Mouse (Mus musculus): ENCODE measurements around the gene Gm49378.

Gm49378 gene

DNA sequence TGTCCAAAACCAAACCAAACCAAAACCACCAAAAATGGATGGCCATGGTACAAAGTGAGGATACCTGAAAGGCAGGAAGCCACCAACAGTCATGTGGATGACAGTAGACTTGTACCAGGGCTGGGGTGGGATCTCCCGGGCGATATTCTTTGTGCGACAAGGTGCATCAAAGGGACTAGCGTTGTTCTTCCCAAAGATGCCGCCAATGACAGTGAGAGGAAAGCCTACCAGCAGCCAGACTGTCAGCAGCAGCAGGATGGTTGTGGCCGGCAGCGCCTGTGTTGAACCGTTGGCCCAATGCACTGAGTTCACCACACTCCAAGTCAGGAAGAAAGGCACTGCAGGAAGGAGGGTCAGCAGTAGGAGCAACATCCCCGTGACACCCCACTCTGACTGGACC lies at the start of gene Gm49378:
TSS of gene Gm49378 (minus strand) at position 101 of the 400 bp plus-strand sequence.
- no peak for DNase-seq (ENCODE audit: inconsistent ontology term)

DNA sequence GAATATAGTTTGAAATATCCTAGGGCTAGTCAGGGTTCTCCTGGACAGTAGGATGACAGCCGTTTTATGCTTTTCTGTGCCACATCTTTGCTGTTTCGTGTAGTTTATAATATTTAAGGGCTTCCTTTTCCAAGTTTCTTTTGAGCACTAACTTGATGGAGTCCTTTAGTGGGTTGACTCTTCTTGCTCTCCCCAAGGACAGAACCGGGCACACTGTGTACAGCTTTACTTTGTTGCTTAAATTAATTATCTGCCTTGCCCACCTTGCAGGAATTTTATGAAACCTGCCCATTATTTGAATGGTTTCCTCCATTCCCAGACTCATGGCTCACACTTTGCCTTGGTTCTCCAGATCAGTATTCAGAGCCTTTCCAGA lies 44.4 kb upstream of the Gm49378 start:
- DNase-seq (ENCODE audit: inconsistent ontology term): no peak

DNA sequence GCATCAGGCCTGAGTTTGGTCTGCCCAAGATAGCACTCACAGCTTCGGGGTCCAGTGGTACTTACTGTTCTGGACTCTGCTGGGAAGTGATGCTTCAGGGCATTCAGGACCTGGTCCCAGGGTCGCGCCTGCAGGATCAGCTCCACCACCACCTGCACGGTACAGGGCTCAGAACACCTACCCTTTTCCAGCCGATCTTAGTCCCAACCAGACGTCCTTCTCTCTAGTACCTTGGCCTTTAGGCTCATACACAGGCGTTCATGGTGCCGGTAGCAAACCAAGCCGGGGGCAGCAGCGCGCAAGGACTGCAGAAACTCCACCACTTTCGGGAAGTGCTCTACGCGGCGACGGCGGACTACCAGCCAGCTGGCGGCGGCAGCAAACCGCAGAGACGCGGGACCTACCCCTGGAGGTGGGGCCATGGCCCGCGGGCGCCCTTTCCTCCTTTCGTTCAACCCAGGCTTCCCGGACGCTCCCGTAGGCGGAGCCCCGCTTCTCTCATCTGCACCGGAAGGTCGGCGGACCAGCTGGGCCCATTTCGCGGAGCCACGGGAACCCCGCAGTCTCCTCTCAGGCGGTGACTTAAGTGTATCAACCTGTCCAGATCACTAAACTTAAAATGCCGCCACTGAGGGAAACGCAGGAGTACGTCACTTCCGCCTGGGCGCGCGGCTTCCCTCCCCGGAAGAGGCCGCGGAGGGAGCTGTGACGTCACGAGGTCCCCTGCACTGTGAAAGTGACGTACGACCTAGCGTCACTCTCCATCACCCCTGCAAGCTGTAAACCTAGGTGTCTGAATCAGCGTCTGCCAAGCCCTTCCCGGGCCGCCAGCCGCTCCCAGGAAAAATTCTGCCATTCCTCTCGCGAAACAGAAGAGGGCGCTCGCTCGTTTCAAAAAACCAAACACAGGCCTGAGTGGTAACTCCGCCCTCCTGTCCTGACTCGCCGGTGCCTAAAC lies 43.7 kb upstream of the Gm49378 start, which contains the start of gene Tinf2:
TSS of gene Tinf2 (minus strand) at position 661 of the 958 bp plus-strand sequence.
- DNase-seq (ENCODE audit: inconsistent ontology term): peak; percentile 97

DNA sequence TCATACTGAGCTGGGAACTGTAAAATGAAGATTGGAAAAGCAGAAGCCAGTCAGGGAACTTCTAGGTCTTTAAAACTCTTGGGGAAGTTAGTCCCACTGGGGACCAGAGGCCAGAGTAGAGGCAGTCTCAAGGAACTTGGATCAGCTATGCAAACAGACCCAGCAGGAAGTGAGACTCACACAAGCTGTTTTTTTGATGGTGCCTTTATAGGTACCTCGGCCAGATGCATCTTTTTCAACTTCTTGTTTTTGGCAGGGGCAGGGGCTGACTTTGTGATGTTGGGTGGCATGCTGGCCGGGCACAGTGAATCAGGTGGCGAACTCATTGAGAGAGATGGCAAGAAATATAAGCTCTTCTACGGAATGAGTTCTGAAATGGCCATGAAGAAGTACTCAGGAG lies 39.9 kb upstream of the Gm49378 start:
- DNase-seq (ENCODE audit: inconsistent ontology term): no peak

DNA sequence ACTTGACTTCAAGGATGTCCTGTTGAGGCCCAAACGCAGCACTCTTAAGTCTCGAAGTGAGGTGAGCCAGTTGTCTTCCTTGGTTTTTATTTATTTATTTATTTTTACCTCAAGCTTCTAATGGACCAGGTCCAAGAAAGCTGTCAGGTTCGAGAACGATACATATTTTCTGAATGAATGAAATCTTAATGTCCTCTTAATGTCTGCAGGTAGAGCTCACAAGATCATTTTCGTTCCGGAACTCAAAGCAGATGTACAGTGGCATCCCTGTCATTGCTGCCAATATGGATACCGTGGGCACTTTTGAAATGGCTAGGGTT lies 35.0 kb upstream of the Gm49378 start:
- no peak for DNase-seq (ENCODE audit: inconsistent ontology term)

DNA sequence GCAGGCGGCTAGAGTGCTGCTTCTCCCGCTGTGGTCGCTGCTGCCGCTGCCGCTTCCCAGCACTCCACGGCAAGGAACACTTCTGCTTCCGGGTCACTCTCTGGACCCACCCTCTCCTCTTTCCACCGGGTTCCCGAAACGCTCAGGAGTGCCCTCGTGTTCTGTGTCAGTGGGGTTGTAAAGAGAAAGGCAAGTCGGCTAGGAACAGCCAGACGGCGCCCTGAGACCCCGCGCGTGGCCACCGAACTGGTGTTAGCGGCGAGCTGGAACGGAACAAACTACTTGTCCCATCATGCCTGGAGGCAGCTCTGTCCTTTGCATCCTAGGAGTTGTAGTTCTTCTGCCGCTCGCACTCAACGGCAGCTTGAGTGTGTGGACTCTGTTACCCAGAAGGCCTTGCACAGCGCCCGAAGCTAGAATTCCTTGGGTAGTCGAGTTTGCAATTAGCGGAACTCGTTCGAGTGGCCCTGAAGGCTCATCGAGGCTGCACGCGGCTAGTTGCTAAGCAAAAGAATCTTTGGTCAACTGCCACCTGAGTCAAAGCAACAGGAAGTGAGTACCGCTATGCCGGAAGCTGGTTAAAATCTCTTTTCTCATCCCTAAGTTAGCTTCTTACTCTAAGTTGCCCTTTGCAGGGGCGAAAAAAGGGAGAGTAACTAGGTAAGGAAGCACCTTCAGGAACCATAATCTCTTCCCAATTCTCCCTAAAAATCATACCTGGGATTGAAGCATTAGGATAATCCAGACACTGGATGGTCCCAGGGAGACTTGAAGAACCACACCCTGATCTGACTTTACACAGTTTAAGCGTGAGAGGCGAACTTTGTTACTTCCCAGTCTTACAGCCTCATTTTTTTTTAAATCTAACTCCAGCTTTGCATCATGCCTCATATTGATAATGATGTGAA lies 34.4 kb upstream of the Gm49378 start, which contains the start of the genes Gmpr2 and Nedd8:
TSS of gene Gmpr2 (plus strand) at position 109 of the 908 bp plus-strand sequence.
TSS of gene Nedd8 (minus strand) at position 292 of the 908 bp plus-strand sequence.
- DNase-seq (ENCODE audit: inconsistent ontology term): peak; percentile 96

DNA sequence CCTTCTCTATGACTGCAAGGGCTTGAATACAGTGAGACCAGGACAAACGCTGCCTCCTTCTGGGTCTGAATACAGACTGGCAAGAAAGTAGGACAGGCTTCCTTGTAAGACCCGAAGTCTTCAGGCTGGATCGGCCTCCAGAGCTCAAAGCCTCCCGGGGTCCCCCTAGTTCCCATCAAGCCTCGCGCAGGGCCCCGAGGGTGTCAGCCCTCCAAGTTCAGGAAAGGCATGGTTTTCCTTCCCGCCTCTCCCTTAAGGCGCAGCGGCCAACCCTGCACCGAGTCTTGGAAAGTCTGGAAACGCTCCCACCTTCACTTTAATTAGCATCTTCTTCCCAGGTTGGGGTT lies 33.8 kb upstream of the Gm49378 start:
- DNase-seq (ENCODE audit: inconsistent ontology term): no peak

DNA sequence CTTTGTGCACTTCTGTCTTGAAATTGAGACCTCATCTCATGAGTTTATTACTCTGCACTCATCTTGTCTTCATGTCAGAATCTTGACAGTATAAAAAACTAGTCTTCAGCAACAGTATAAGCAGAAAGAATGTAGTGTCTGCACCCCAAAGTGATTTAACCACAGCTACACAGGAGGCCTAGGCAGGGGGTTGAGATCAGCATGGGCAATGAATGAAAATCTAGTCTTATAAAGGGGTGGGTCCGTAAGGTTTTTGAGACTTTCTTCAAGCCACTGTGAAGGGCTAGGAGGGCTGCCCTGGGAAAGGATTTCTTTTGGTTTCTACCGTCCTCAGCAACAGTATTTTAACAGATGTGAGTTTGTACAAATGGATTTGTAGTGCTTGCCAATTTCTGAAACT lies 22.9 kb upstream of the Gm49378 start:
- DNase-seq (ENCODE audit: inconsistent ontology term): no peak

DNA sequence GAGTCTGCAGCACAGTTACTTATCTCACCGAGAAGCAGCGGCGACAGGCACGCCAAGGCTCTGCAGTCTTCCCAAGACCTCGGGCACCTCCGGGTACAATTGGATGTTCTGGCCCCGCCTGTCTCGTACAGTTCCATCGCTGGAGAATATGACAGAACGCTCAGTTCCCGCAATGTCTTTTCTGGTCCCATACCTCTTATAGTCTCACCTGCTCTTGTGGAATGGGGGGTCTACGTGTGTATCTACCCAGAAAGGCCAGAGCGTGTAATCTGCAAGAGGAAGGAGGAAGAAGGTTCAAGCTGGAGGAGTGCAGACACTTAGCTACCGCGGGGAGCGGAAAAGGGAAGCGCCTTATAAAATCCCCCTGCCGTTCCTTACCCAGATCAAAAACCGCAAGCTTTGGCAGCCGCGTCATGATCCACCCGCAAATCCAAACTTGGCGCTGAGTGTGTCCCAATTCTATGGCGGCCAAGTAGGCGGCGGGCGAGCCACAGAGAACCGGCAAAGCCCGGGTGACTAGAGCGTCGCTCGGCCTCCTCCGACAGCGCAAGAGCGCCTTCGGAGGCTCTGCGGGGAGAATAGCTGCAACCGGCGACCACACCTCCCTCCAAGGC lies 22.4 kb upstream of the Gm49378 start, which contains the start of gene Mdp1:
TSS of gene Mdp1 (minus strand) at position 549 of the 614 bp plus-strand sequence.
- peak; percentile 87 for DNase-seq (ENCODE audit: inconsistent ontology term)

DNA sequence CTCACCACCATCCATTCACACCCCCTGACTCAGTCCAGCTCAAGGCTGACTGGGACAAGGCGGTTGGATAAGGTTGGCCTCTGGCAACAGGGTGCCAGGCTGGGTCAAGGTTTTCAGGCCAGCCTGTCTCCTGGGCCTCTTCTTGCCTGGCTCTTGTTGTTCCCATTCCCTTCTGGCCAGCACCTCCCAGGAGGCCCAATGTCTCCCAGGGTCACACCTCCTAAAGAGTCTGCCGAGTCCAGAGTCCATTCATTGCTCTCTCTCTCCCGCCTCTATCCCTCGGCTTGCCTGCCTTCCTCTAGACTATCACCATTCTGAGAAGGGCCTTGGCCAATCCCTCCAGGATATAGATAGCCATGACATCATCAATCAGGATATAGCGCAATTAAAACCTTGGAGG lies 20.3 kb upstream of the Gm49378 start:
- no peak for DNase-seq (ENCODE audit: inconsistent ontology term)

DNA sequence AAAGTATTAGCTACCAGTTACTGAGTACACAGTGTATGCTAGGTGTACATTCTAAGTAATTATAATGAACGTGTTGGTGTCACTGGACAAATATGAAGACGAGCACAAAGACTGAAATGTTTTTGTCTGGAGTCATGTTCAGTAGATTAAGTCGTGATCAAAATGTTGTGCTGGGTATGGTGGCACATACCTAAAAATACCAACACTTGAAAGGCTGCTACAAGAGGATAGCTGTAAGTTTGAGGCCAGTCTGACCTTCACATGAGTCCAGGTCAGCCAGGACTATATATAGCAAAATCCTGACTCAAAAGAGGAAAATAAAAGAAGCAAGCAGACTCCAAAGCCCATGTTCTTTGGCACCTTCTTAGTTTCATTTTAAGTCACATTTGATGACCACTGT lies 19.2 kb upstream of the Gm49378 start:
- DNase-seq (ENCODE audit: inconsistent ontology term): no peak

DNA sequence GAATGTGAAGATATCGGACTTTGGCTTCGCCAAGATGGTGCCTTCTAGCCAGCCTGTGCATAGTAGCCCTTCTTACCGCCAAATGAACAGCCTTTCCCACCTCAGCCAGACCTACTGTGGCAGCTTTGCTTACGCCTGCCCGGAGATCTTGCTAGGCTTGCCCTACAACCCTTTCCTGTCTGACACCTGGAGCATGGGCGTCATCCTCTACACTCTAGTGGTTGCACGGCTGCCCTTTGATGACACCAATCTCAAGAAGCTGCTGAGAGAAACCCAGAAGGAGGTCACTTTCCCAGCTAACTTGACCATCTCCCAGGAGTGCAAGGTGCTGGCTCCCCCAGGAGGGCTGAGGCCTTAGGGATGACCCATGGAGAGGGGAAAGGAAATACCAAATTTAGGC lies 13.8 kb upstream of the Gm49378 start:
- no peak for DNase-seq (ENCODE audit: inconsistent ontology term)

DNA sequence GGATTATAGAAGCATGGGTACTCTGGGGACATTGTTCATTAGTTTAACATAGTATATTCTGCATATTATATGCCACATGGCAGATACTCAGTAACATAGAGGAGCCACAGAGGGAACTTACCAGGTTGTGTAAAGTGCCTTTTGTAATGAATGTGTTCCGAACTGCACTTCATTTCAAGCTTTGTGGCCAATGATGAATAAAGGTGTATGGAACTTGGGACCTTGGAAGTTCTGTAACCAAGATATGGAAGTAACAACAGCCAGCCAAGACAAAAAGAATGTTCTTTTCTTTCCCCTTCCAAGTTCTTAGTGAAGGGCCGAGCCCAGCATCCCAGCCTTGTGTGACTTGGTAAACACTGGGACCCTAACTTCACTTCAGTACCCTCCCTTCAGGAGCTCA lies 12.2 kb upstream of the Gm49378 start, which contains the start of gene Tssk4:
TSS of gene Tssk4 (plus strand) at position 301 of the 400 bp plus-strand sequence.
- no peak for DNase-seq (ENCODE audit: inconsistent ontology term)

DNA sequence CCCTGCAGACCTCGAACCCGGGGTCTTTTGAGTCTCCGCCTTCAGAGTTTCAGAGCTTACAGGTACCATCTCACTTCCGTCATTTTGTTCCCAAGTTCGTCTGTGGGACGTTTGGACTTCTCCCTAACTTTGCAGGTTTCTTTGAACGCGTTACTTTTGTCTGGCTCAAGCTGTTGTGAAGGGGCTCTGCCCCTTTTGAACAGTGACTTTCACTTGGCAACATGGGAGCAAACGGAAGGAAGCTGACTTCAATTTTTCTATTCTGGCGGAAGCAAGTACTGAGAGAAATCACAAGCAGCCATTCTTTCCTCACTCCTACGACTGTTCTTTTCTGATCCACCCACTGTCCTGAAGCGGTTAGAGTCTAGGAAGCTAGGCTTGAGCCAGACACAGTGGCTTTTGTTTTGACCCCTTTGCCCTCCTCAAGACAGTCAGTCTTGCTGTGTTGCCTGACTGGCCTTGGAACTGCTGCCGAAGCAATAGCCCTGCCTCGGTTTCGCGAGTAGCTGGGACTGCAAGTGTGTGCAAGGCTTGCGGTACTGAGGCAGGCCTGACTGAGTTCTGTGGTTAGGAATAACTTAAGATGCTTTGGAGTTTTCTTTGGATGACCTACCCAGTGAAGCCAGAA lies 6.7 kb upstream of the Gm49378 start:
- DNase-seq (ENCODE audit: inconsistent ontology term): peak; percentile 24

DNA sequence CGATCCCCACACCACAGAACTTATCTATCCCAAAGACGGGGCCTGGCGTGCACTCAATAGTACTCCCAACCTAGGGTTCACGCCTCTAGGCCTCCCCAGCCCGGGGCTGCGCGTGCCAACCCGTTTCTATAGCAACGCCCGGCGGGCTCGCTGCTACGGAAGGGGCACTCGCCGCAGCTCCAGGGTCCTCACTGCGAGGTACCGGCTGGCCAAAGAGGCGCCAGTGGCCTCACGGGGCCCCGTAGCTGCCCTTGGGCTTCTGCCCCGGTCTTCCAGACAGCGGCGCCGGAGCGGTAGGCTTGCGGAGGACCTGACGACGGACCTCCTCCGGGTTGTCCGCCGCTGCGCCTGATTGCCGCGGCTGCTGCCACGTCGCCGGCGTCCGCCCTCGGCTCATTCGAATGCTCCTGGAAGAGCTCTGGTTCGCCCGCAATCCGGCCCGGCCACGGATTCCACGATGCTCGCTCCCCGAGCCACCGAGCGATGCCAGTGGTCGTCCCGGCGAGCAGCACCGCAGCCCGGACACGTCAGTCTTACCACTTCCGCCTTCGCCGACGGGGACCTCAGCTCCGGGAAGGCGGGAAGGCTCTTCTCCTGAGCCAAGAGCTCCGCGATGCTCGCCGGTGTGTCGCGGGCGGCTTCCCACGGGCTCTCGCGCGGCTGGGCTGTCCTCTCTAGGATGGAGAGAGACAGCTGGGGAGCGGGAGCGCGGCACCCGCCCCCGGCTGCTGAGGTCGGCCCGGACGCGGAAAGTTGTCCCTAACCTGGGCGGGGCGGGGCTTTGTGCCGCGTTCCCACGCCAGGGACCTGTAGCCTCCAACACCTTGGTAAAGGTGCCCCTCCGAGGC lies 5.6 kb upstream of the Gm49378 start, which contains the start of gene Tm9sf1:
TSS of gene Tm9sf1 (minus strand) at position 747 of the 848 bp plus-strand sequence.
- DNase-seq (ENCODE audit: inconsistent ontology term): peak; percentile 90

DNA sequence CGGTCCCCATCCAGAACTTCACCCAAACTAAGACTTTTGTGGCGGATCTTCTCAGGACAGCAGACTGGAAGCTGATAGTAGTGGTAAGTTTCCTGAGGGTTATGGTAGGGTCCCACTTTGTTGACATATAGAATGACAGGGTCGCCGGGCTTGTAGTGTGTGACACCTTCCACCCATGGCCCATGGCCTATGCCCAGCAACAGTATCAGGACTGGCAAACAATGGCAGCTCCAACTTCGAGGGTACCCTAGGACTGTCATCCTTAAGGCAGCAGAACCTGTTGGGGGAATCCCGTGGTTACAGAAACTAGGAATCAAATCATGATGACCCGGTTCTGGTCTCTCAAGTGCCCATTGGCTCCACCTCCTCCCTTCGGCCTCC lies 5.0 kb upstream of the Gm49378 start:
- no peak for DNase-seq (ENCODE audit: inconsistent ontology term)

DNA sequence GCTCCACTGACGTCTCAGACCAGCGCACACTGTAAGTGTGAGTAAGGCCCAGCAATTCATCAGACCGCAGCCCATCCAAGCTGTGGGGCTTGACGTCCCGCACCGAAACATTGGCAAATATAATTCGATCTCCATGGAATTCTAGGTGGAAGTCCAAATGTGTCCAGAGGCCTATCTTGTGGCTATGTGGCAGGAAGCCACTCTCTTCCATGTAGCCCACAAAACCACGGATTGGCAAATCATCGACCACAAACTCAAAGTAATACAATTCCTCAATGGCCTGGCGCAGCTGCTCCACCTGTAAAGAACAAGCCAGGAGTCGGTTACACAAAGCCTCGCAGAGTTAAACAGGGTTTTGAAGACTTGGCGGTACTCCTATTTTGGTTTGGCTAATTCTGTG lies 3.6 kb upstream of the Gm49378 start:
- no peak for DNase-seq (ENCODE audit: inconsistent ontology term)

DNA sequence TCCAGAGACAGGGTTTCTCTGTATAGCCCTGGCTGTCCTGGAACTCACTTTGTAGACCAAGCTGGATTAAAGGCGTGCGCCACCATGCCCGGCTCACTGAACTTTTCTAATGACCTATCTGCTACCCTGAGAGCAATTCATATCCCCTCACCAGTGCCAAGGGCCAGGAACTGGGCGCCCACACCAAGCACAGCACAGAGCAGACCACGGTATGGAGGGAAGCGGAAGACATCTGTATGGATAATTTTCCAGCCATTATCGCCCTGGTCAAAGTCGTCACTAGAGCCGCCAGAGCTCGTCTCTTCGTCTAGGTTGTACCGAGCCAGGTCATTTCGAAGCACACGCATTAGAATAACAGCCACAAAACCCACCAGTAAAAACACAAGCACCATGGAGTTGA lies 3.1 kb upstream of the Gm49378 start:
- DNase-seq (ENCODE audit: inconsistent ontology term): no peak

DNA sequence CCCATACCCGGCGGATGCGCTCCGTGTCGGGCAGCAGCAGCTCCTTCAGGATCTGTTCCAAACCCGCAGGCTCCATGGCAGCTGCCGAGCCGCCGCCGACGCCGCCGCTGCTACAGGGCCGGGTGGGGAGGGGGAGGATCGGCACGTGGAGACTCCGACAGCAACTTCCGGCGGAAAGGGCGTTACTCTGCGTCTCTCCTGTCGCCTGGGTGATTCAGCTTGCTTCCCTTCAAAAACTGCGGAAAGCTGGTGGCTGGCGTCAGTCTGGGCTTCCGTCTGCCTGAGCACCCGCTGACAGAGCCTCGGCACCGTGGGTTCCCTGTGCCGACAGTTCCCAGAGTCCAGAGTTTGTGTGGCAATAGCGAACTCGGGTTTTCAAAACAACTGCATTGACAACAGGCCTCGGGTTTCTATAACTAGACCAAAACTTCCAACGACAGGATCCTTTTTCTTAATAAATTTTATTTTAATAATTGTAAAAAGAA lies 2.1 kb downstream of the Gm49378 start, which contains the start of gene Ipo4:
TSS of gene Ipo4 (minus strand) at position 435 of the 485 bp plus-strand sequence.
- peak; percentile 96 for DNase-seq (ENCODE audit: inconsistent ontology term)

DNA sequence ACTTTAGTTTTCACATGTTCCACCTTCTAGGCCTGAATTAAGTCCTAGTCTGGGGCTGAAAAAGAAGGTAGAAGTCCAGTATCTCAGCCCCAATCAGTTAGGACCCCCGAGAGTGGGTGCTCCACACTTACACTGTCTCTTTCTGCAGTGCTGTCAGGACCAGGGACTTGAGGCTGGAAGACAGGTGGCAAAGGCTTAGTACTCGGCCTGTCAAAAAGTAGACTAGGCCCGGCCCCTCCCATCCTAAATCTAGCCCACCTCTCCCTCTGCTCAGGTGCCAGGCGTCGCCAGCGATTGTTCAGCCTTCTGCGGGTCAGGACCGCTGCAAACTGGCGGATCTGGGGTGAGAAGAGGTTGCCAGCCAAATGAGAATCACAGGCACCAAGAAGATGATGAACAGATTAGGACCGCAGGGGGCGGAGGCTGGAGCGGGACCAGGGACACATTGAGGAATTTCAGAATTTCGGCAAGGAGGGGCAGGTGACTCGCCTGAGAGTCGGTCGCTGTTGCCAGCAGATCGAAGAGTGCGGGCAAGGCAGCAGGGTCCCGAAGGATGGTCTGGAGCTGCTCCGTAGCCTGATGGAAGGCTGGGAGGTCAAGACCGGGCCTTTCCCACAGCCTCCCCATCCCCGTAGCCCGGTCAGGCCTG lies 2.7 kb downstream of the Gm49378 start:
- peak; percentile 93 for DNase-seq (ENCODE audit: inconsistent ontology term)
